Mouse (Mus musculus): Measurements from ENCODE around the gene Hist1h2ae. TPM values are rescaled to one million over a fixed set of nuclear protein-coding genes. Genes with fewer than 3 reads are reported as not detected.
A peak's percentile ranks its signal among the peaks of the same experiment; 100 is the strongest.
"Not testable (repeated sequence)": the region's sequence is repeated elsewhere in the genome, so short reads cannot be mapped to it uniquely, and the experiment has no call there.

The Hist1h2ae gene
- polyA plus RNA-seq, 1 experiment from 2014 or later = 34.0 TPM

DNA sequence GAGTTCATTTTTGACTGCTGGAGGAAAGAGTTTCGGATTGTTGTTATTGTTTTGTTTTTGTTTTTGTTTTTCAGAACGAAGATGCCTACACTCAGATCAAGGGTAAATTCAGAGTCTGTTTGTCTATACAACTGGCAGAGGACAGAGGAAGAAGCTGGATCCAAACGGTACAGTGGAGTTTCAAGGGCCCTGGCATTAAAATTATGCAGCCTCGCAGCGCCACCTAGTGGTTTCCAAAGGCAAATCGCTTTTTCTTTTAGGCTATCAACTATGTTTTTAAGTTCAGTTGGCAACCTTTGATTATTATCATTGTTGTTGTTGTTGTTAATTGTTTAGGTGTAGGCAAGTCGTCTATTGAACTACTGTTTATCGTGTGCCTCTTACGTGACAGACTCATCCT lies 26.9 kb upstream of the Hist1h2ae start:
- Histone ChIP-seq H3K4me3 (ENCODE audit: low read length) (no peak overlapping the region), H3K4me1 (ENCODE audit: control insufficient read depth, insufficient read depth, low read length) (0 out of 2 replicates have a peak, but pooled peaks cover under 1% of the 10 kb centered on the region), H3K27me3 (ENCODE audit: control insufficient read depth, insufficient read depth, low read length) (no peaks in the 10 kb centered on the region), H3K9me3 (replicated peaks; ENCODE audit: control insufficient read depth, low read length) (no peaks in the 10 kb centered on the region), H3K36me3 (ENCODE audit: control insufficient read depth, insufficient read depth) (no peaks in the 10 kb centered on the region), H3K4me2 (ENCODE audit: low read depth, low read length) (no peak overlapping the region), H3K9ac (ENCODE audit: low read length) (no peak overlapping the region), H3K27ac (ENCODE audit: low read length) (no peak overlapping the region)
- 6% methylated on average over 9 of the region's 9 CpGs for WGBS
- ATAC-seq (replicated peaks; ENCODE audit: extremely low read depth, insufficient read depth, low FRiP score) = no peak

DNA sequence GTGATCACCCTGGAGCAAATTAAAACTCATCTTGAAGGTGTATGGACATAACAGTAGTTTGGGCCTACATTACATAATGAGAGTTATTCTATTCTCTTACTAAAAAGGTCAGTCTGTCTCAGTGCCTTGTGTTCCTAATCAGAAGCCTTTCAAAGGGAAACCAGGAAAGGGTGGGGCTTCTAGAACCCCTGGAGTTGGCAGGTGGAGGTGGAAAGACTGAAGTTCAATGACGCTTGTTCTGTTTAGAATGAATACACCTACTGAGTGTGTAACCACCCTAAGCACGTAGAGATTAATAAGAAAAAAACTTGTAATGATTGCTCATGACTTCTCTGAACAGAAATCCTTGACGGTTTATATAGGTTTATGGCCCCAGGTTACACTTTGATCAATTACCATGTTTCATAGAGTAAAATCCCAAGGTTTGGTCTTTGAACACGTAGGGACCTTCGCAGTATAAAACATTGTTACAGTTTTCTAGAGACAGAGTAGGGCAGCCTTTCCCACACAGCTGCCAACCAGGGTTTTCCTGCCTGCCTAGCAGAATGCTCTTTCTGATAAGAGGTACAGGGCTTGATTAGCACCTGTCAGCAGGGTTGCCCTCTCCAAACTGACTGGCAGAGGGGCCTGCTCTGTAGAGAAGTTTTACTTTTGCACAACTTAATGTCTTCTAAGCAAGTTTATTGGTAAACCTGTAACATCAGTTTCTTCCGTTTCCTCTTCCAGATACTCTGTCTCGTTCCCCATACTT lies 24.8 kb upstream of the Hist1h2ae start:
- Histone ChIP-seq H3K9me3 (replicated peaks; ENCODE audit: control insufficient read depth, low read length) (no peaks in the 10 kb centered on the region), H3K4me3 (ENCODE audit: low read length) (no peak overlapping the region), H3K4me1 (ENCODE audit: control insufficient read depth, insufficient read depth, low read length) (0 out of 2 replicates have a peak, but pooled peaks cover 2% of the 10 kb centered on the region), H3K27ac (ENCODE audit: low read length) (no peak overlapping the region), H3K27me3 (ENCODE audit: control insufficient read depth, insufficient read depth, low read length) (no peaks in the 10 kb centered on the region), H3K36me3 (ENCODE audit: control insufficient read depth, insufficient read depth) (no peaks in the 10 kb centered on the region), H3K4me2 (ENCODE audit: low read depth, low read length) (no peak overlapping the region), H3K9ac (ENCODE audit: low read length) (no peak overlapping the region)
- 76% methylated on average over 7 of the region's 7 CpGs for WGBS
- no peak; the same call in 1 of the 2 replicates for ATAC-seq (replicated peaks; ENCODE audit: extremely low read depth, insufficient read depth, low FRiP score)

DNA sequence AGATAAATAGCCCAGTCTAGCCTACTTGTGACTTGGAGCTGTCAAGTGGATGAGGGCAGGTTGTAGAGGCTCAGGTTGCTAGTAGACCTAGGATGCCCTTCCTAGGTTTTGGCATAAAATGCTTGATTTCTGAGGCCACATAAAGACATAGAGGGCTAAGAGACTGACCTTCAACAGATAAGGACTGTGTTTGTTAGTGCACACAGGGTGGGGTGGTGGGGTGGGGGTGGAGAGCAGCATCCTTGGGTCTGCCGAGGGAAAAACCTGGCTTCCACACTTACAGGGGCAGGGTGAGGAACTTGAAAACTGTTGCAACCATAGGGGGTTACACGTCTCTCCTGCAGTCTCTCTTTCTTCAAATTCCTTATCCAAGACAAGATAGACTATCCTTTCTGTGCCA lies 24.2 kb upstream of the Hist1h2ae start:
- ATAC-seq (replicated peaks; ENCODE audit: extremely low read depth, insufficient read depth, low FRiP score) = no peak

DNA sequence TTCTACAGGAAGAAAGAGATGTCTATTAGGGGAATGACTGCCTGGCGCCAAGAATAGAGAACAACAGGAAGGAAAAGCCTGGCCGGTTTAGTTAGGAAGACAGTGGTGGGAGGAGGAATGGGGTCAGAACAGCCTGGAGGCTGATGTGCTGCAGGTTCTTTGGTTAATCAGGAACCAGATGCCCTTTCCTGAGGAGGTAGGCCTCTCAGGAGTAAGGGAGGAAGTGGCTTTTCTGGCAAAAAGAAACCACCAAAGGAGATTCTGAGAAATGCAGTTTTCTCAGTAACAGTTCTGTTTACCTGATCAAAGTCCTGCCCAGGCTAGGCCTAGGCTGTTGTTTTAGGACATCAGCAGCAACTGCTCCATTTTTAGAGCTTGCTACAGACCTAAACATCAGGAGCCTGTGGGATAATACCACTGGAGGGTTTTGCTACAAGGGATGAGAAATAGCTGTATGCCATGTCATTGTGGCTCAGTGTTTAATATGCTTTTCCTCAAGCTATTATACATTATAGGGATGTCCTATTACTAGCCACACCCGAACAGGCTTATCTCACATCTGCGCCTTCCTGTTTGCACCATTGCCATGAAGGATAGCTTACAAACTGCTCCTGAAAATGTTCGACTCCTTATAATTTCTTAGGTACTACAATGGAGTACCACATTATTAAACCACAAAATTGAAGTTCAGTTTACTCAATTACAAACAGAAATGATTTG lies 22.2 kb upstream of the Hist1h2ae start:
- Histone ChIP-seq H3K4me1 (ENCODE audit: control insufficient read depth, insufficient read depth, low read length) (0 out of 2 replicates have a peak, but pooled peaks cover 2% of the 10 kb centered on the region), H3K27ac (ENCODE audit: low read length) (peak overlapping the region; percentile 80), H3K9ac (ENCODE audit: low read length) (no peak overlapping the region), H3K4me3 (ENCODE audit: low read length) (no peak overlapping the region), H3K9me3 (replicated peaks; ENCODE audit: control insufficient read depth, low read length) (no peaks in the 10 kb centered on the region), H3K27me3 (ENCODE audit: control insufficient read depth, insufficient read depth, low read length) (no peaks in the 10 kb centered on the region), H3K4me2 (ENCODE audit: low read depth, low read length) (no peak overlapping the region), H3K36me3 (ENCODE audit: control insufficient read depth, insufficient read depth) (no peaks in the 10 kb centered on the region)
- WGBS = 65% methylated on average over 5 of the region's 5 CpGs
- ATAC-seq (replicated peaks; ENCODE audit: extremely low read depth, insufficient read depth, low FRiP score) = no peak

More for the DNA sequence above, 24.2 kb upstream of the Hist1h2ae start:
- Histone ChIP-seq H3K27me3 (ENCODE audit: control insufficient read depth, insufficient read depth, low read length) (no peaks in the 10 kb centered on the region), H3K9me3 (replicated peaks; ENCODE audit: control insufficient read depth, low read length) (no peaks in the 10 kb centered on the region), H3K4me1 (ENCODE audit: control insufficient read depth, insufficient read depth, low read length) (0 out of 2 replicates have a peak, but pooled peaks cover 2% of the 10 kb centered on the region), H3K36me3 (ENCODE audit: control insufficient read depth, insufficient read depth) (no peaks in the 10 kb centered on the region), H3K27ac (ENCODE audit: low read length) (no peak overlapping the region), H3K9ac (ENCODE audit: low read length) (no peak overlapping the region), H3K4me2 (ENCODE audit: low read depth, low read length) (no peak overlapping the region), H3K4me3 (ENCODE audit: low read length) (no peak overlapping the region)
- 67% methylated on average over 2 of the region's 2 CpGs for WGBS

DNA sequence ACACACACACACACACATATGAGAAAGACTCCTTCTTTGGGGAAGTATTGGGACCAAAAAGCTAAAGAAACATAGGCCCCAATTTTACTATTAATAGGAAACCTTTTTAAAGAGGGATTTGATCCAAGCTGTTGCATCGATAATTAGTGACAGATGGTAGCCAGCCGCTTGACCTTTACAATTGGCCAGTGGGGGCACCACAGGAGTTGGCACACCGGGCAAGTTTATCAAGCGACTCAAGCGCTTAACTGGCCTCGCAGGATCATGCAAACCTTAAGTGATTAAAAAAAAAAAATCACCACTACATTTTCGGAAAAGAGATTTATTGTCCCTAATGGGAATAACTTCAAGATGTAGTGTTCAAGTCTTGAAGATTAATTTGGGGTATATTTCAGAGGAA lies 21.6 kb upstream of the Hist1h2ae start:
- ATAC-seq (replicated peaks; ENCODE audit: extremely low read depth, insufficient read depth, low FRiP score) = no peak
- 77% methylated on average over 7 of the region's 7 CpGs for WGBS
- no peak overlapping the region for H3K9ac ChIP-seq (ENCODE audit: low read length)

DNA sequence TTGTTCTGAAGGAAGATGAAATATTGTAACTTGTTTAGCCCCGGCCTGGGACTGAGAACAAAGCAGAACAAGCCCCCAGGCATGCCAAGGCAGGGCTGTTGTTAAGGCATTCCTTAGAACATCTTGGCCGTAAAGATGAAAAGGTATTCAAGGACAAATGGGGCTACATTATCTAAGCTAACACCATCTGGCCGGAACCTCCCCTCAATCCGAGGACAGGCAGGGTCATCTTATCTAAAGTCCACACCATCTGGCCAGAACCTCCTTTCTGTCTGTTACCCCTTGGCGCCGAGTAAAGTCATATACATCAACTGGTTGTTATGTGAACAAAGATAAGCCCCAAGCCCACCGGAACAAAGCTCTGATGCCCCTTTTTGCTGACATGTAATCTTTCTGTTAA lies 20.9 kb upstream of the Hist1h2ae start:
- not testable (repeated sequence) for H3K4me2 ChIP-seq (ENCODE audit: low read depth, low read length); H3K9me3 ChIP-seq (replicated peaks; ENCODE audit: control insufficient read depth, low read length); H3K4me1 ChIP-seq (ENCODE audit: control insufficient read depth, insufficient read depth, low read length); ATAC-seq (replicated peaks; ENCODE audit: extremely low read depth, insufficient read depth, low FRiP score); H3K27me3 ChIP-seq (ENCODE audit: control insufficient read depth, insufficient read depth, low read length); H3K36me3 ChIP-seq (ENCODE audit: control insufficient read depth, insufficient read depth); H3K27ac ChIP-seq (ENCODE audit: low read length); H3K4me3 ChIP-seq (ENCODE audit: low read length); H3K9ac ChIP-seq (ENCODE audit: low read length)
- WGBS = 68% methylated on average over 7 of the region's 7 CpGs

More for the DNA sequence above, 21.6 kb upstream of the Hist1h2ae start:
- no peak overlapping the region for H3K4me3 ChIP-seq (ENCODE audit: low read length)
- H3K36me3 ChIP-seq (ENCODE audit: control insufficient read depth, insufficient read depth) = no peaks in the 10 kb centered on the region
- no peak overlapping the region for H3K4me2 ChIP-seq (ENCODE audit: low read depth, low read length)
- no peaks in the 10 kb centered on the region for H3K27me3 ChIP-seq (ENCODE audit: control insufficient read depth, insufficient read depth, low read length)
- peak overlapping the region; percentile 32; the same call in 1 of the 2 replicates for H3K27ac ChIP-seq (ENCODE audit: low read length)
- H3K4me1 ChIP-seq (ENCODE audit: control insufficient read depth, insufficient read depth, low read length) = 0 out of 2 replicates have a peak, but pooled peaks cover 2% of the 10 kb centered on the region
- H3K9me3 ChIP-seq (replicated peaks; ENCODE audit: control insufficient read depth, low read length) = no peaks in the 10 kb centered on the region

DNA sequence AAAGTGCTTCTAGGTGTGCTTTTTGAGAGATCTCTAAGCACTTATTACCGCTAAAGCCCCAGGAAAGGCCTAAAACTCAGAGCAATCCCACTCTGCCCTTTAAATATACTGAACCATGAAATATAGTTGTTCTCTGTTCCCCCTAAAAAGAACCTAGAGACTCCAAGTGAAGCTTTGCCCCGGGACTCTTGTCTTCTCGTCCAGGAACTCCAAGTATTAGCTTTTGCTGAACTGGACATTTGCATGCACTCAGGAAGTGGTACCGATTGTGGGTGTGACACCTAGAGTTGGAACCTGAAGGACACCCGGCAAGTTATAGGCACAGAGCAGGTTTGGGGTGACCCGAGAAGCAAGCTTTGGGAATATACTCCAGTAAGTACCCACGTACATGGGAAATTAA lies 20.2 kb upstream of the Hist1h2ae start:
- no peak overlapping the region for H3K4me3 ChIP-seq (ENCODE audit: low read length)
- H3K9ac ChIP-seq (ENCODE audit: low read length) = no peak overlapping the region
- no peaks in the 10 kb centered on the region for H3K27me3 ChIP-seq (ENCODE audit: control insufficient read depth, insufficient read depth, low read length)
- whole genome bisulfite sequencing = 86% methylated on average over 7 of the region's 7 CpGs
- H3K9me3 ChIP-seq (replicated peaks; ENCODE audit: control insufficient read depth, low read length) = no peaks in the 10 kb centered on the region
- no peak overlapping the region for H3K27ac ChIP-seq (ENCODE audit: low read length)
- H3K4me2 ChIP-seq (ENCODE audit: low read depth, low read length) = no peak overlapping the region
- no peaks in the 10 kb centered on the region for H3K36me3 ChIP-seq (ENCODE audit: control insufficient read depth, insufficient read depth)
- H3K4me1 ChIP-seq (ENCODE audit: control insufficient read depth, insufficient read depth, low read length) = peaks cover 8% of the 10 kb centered on the region; the same call in 1 of the 2 replicates
- no peak for ATAC-seq (replicated peaks; ENCODE audit: extremely low read depth, insufficient read depth, low FRiP score)

DNA sequence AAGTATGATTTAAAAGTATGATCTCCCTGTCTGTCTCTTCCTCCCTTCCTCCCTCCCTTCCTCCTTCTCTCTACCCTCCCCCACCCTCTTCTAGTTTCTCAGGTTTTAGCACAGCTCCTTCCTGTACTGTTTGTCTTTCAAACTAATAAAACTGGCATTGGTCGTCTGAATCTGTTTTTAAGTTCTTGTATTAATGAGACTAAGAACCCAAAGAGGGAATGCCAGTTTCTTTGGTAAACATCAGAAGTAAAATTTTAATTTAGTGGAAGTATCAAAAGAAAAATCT lies 15.9 kb upstream of the Hist1h2ae start:
- no peak for ATAC-seq (replicated peaks; ENCODE audit: extremely low read depth, insufficient read depth, low FRiP score)
- Histone ChIP-seq H3K4me2 (ENCODE audit: low read depth, low read length) (peak overlapping the region; percentile 84), H3K9me3 (replicated peaks; ENCODE audit: control insufficient read depth, low read length) (no peaks in the 10 kb centered on the region), H3K27ac (ENCODE audit: low read length) (peak overlapping the region; percentile 92), H3K9ac (ENCODE audit: low read length) (peak overlapping the region; percentile 73), H3K36me3 (ENCODE audit: control insufficient read depth, insufficient read depth) (no peaks in the 10 kb centered on the region), H3K4me3 (ENCODE audit: low read length) (peak overlapping the region; percentile 53), H3K4me1 (ENCODE audit: control insufficient read depth, insufficient read depth, low read length) (peaks cover 12% of the 10 kb centered on the region), H3K27me3 (ENCODE audit: control insufficient read depth, insufficient read depth, low read length) (no peaks in the 10 kb centered on the region)
- WGBS = 14% methylated on average over 1 of the region's 1 CpGs

Measured in heart, embryonic 16.5 days (tissue).